Mouse (Mus musculus): ENCODE measurements around the gene Wnt10a.

The Wnt10a gene

GRCm38 (mm10) chr1:74784041-74784759 is 7.1 kb upstream of the Wnt10a start:
- DNase-seq (ENCODE audit: low read depth, low spot score) = peak; percentile 46

GRCm38 (mm10) chr1:74787846-74788245 is 3.5 kb upstream of the Wnt10a start:
- DNase-seq (ENCODE audit: low read depth, low spot score) = peak; percentile 70

GRCm38 (mm10) chr1:74788603-74789176 is 2.6 kb upstream of the Wnt10a start:
- no peak for DNase-seq (ENCODE audit: low read depth, low spot score)

- no peak for DNase-seq (ENCODE audit: low read depth, low spot score)
These were observed 1.2 kb upstream of the Wnt10a start for GRCm38 (mm10) chr1:74790095-74790494.

GRCm38 (mm10) chr1:74792831-74793660 is 1.7 kb downstream of the Wnt10a start:
- DNase-seq (ENCODE audit: low read depth, low spot score) = no peak

GRCm38 (mm10) chr1:74794487-74795144 is 3.3 kb downstream of the Wnt10a start:
- DNase-seq (ENCODE audit: low read depth, low spot score) = peak; percentile 38

GRCm38 (mm10) chr1:74795145-74795529 is 3.8 kb downstream of the Wnt10a start:
- DNase-seq (ENCODE audit: low read depth, low spot score) = no peak

- DNase-seq (ENCODE audit: low read depth, low spot score) = no peak
These were observed 6.1 kb downstream of the Wnt10a start for GRCm38 (mm10) chr1:74797459-74797858.

- peak; percentile 69 for DNase-seq (ENCODE audit: low read depth, low spot score)
These were observed 9.1 kb downstream of the Wnt10a start for GRCm38 (mm10) chr1:74800424-74800888.

GRCm38 (mm10) chr1:74801631-74802140 is 10.4 kb downstream of the Wnt10a start:
- no peak for DNase-seq (ENCODE audit: low read depth, low spot score)

- DNase-seq (ENCODE audit: low read depth, low spot score) = peak; percentile 87
These were observed 11.7 kb downstream of the Wnt10a start for GRCm38 (mm10) chr1:74802795-74803656.

- DNase-seq (ENCODE audit: low read depth, low spot score) = no peak
These were observed 13.0 kb downstream of the Wnt10a start for GRCm38 (mm10) chr1:74804211-74804870.

GRCm38 (mm10) chr1:74805340-74805835 is 14.1 kb downstream of the Wnt10a start:
- DNase-seq (ENCODE audit: low read depth, low spot score) = no peak

GRCm38 (mm10) chr1:74805843-74806242 is 14.5 kb downstream of the Wnt10a start:
- no peak for DNase-seq (ENCODE audit: low read depth, low spot score)

- DNase-seq (ENCODE audit: low read depth, low spot score) = peak; percentile 92
These were observed 15.3 kb downstream of the Wnt10a start for GRCm38 (mm10) chr1:74806360-74807311.

- no peak for DNase-seq (ENCODE audit: low read depth, low spot score)
These were observed 16.3 kb downstream of the Wnt10a start for GRCm38 (mm10) chr1:74807551-74808071.

- peak; percentile 85 for DNase-seq (ENCODE audit: low read depth, low spot score)
These were observed 16.8 kb downstream of the Wnt10a start for GRCm38 (mm10) chr1:74808078-74808477.

GRCm38 (mm10) chr1:74809007-74809406 is 17.7 kb downstream of the Wnt10a start:
- no peak for DNase-seq (ENCODE audit: low read depth, low spot score)
